Mouse (Mus musculus): ENCODE measurements around the gene Mrps14. TPM values are rescaled to one million over a fixed set of nuclear protein-coding genes. Genes with fewer than 3 reads are reported as not detected.

Gene Mrps14
- 316 and 330 TPM in 2 replicates for polyA plus RNA-seq (2015; fragmentation: Nextera tagmentation; extraction: Ambion mirVana)

- ATAC-seq (replicated peaks; ENCODE audit: low FRiP score, low read depth), result peak; percentile 100
- peak; percentile 100 for DNase-seq (ENCODE audit: low spot score)
Observed at GRCm38 (mm10) chr1:160194529-160195336, at the start of gene Mrps14. Gene Mrps14 (plus strand): TSS chr1:160195215.

GRCm38 (mm10) chr1:160145606-160146005, 49.4 kb upstream of the Mrps14 start:
- Histone ChIP-seq H3K4me2 (ENCODE audit: low read length) (no peak overlapping the region), H3K36me3 (ENCODE audit: insufficient read depth, low read length) (no peaks in the 10 kb centered on the region), H3K9ac (ENCODE audit: low read depth, low read length) (no peak overlapping the region), H3K4me3 (replicated peaks; ENCODE audit: low read depth, low read length) (no peak overlapping the region), H3K4me1 (replicated peaks; ENCODE audit: insufficient read depth, low read length) (no peaks in the 10 kb centered on the region; the same call in 1 of the 2 replicates), H3K27me3 (ENCODE audit: insufficient read depth, low read length) (no peaks in the 10 kb centered on the region), H3K27ac (no peak overlapping the region), H3K9me3 (replicated peaks; ENCODE audit: low read length) (no peaks in the 10 kb centered on the region)
- TF ChIP-seq CTCF (IDR thresholded peaks at IDR 0.05; ENCODE audit: low read depth), result no peak
- WGBS, result 80% methylated on average over 3 of the region's 3 CpGs
- ATAC-seq (replicated peaks; ENCODE audit: low FRiP score, low read depth) (no peak), DNase-seq (ENCODE audit: low spot score) (no peak)

More at GRCm38 (mm10) chr1:160194529-160195336, at the start of gene Mrps14:
- WGBS, result 6% methylated on average over 31 of the region's 31 CpGs
- Histone ChIP-seq H3K9me3 (replicated peaks; ENCODE audit: low read length) (no peaks in the 10 kb centered on the region), H3K27ac (peak within 1 kb of the TSS; percentile 89), H3K27me3 (ENCODE audit: insufficient read depth, low read length) (no peaks in the 10 kb centered on the region), H3K9ac (ENCODE audit: low read depth, low read length) (peak within 1 kb of the TSS; percentile 95), H3K36me3 (ENCODE audit: insufficient read depth, low read length) (0 out of 2 replicates have a peak, but pooled peaks cover 7% of the 10 kb centered on the region), H3K4me3 (replicated peaks; ENCODE audit: low read depth, low read length) (peak within 1 kb of the TSS; percentile 90), H3K4me1 (replicated peaks; ENCODE audit: insufficient read depth, low read length) (no peaks in the 10 kb centered on the region), H3K4me2 (ENCODE audit: low read length) (peak within 1 kb of the TSS; percentile 64)
- peak; percentile 91 for TF ChIP-seq CTCF (IDR thresholded peaks at IDR 0.05; ENCODE audit: low read depth)

- DNase-seq (ENCODE audit: low spot score) (no peak), ATAC-seq (replicated peaks; ENCODE audit: low FRiP score, low read depth) (no peak)
- Histone ChIP-seq H3K4me1 (replicated peaks; ENCODE audit: insufficient read depth, low read length) (no peaks in the 10 kb centered on the region; the same call in 1 of the 2 replicates), H3K27me3 (ENCODE audit: insufficient read depth, low read length) (no peaks in the 10 kb centered on the region), H3K4me2 (ENCODE audit: low read length) (no peak overlapping the region), H3K4me3 (replicated peaks; ENCODE audit: low read depth, low read length) (no peak overlapping the region), H3K9ac (ENCODE audit: low read depth, low read length) (no peak overlapping the region), H3K36me3 (ENCODE audit: insufficient read depth, low read length) (no peaks in the 10 kb centered on the region), H3K27ac (no peak overlapping the region), H3K9me3 (replicated peaks; ENCODE audit: low read length) (no peaks in the 10 kb centered on the region)
- TF ChIP-seq CTCF (IDR thresholded peaks at IDR 0.05; ENCODE audit: low read depth), result no peak
- 77% methylated on average over 7 of the region's 7 CpGs for WGBS
Observed at GRCm38 (mm10) chr1:160147274-160147673, 47.7 kb upstream of the Mrps14 start.

- Histone ChIP-seq H3K9ac (ENCODE audit: low read depth, low read length) (no peak overlapping the region), H3K4me3 (replicated peaks; ENCODE audit: low read depth, low read length) (no peak overlapping the region), H3K36me3 (ENCODE audit: insufficient read depth, low read length) (no peaks in the 10 kb centered on the region), H3K4me2 (ENCODE audit: low read length) (no peak overlapping the region), H3K27ac (no peak overlapping the region), H3K27me3 (ENCODE audit: insufficient read depth, low read length) (no peaks in the 10 kb centered on the region), H3K4me1 (replicated peaks; ENCODE audit: insufficient read depth, low read length) (no peaks in the 10 kb centered on the region; the same call in 1 of the 2 replicates), H3K9me3 (replicated peaks; ENCODE audit: low read length) (no peaks in the 10 kb centered on the region)
- 36% methylated on average over 11 of the region's 11 CpGs for WGBS
- DNase-seq (ENCODE audit: low spot score) (peak; percentile 35), ATAC-seq (replicated peaks; ENCODE audit: low FRiP score, low read depth) (no peak)
- TF ChIP-seq CTCF (IDR thresholded peaks at IDR 0.05; ENCODE audit: low read depth), result no peak
Observed at GRCm38 (mm10) chr1:160149291-160149906, 45.6 kb upstream of the Mrps14 start.

- ATAC-seq (replicated peaks; ENCODE audit: low FRiP score, low read depth) (no peak), DNase-seq (ENCODE audit: low spot score) (no peak)
- Histone ChIP-seq H3K4me1 (replicated peaks; ENCODE audit: insufficient read depth, low read length) (no peaks in the 10 kb centered on the region; the same call in 1 of the 2 replicates), H3K36me3 (ENCODE audit: insufficient read depth, low read length) (no peaks in the 10 kb centered on the region), H3K27ac (0 out of 2 replicates have a peak overlapping the region, but pooled peaks have one; percentile 14), H3K4me3 (replicated peaks; ENCODE audit: low read depth, low read length) (no peak overlapping the region), H3K4me2 (ENCODE audit: low read length) (no peak overlapping the region), H3K9me3 (replicated peaks; ENCODE audit: low read length) (no peaks in the 10 kb centered on the region), H3K9ac (ENCODE audit: low read depth, low read length) (no peak overlapping the region), H3K27me3 (ENCODE audit: insufficient read depth, low read length) (no peaks in the 10 kb centered on the region)
- WGBS, result 61% methylated on average over 3 of the region's 3 CpGs
- no peak for TF ChIP-seq CTCF (IDR thresholded peaks at IDR 0.05; ENCODE audit: low read depth)
Observed at GRCm38 (mm10) chr1:160150726-160151125, 44.3 kb upstream of the Mrps14 start.

- ATAC-seq (replicated peaks; ENCODE audit: low FRiP score, low read depth) (no peak), DNase-seq (ENCODE audit: low spot score) (no peak)
- no peak within 1 kb of the TSS for H3K4me3 ChIP-seq (replicated peaks; ENCODE audit: low read depth, low read length)
- TF ChIP-seq CTCF (IDR thresholded peaks at IDR 0.05; ENCODE audit: low read depth), result no peak
- no peak within 1 kb of the TSS for H3K27ac ChIP-seq
- WGBS, result 58% methylated on average over 8 of the region's 8 CpGs
- no peaks in the 10 kb centered on the region for H3K9me3 ChIP-seq (replicated peaks; ENCODE audit: low read length)
- no peak within 1 kb of the TSS for H3K4me2 ChIP-seq (ENCODE audit: low read length)
- H3K27me3 ChIP-seq (ENCODE audit: insufficient read depth, low read length), result no peaks in the 10 kb centered on the region
- H3K9ac ChIP-seq (ENCODE audit: low read depth, low read length), result no peak within 1 kb of the TSS
- H3K4me1 ChIP-seq (replicated peaks; ENCODE audit: insufficient read depth, low read length), result no peaks in the 10 kb centered on the region; the same call in 1 of the 2 replicates
- H3K36me3 ChIP-seq (ENCODE audit: insufficient read depth, low read length), result no peaks in the 10 kb centered on the region
Observed at GRCm38 (mm10) chr1:160153480-160153879, 41.5 kb upstream of the Mrps14 start, which contains the start of gene Tnn. Gene Tnn (minus strand): TSS chr1:160153580.
